In genomic region chr10:125387782-125388415, GRCm38 (mm10) we compare ENCODE assay signal across 7 mouse cellular contexts. TPM values are rescaled to one million over a fixed set of nuclear protein-coding genes. Genes with fewer than 3 reads are reported as not detected.
DNase-seq lines count a peak whose midpoint lies in the region; ATAC-seq and TF ChIP-seq lines count a peak whose summit lies in the region.

No protein-coding gene starts in this region.

- no peaks in the 10 kb centered on the region for H3K9me3 ChIP-seq in kidney, embryonic 15.5 days (replicated peaks)
- no peaks in the 10 kb centered on the region for H3K9me3 ChIP-seq in stomach, embryonic 15.5 days
- H3K9me3 ChIP-seq in liver, postnatal 0 days (ENCODE audit: low read length), result no peaks in the 10 kb centered on the region

- peak overlapping the region; percentile 92 for H3K4me2 ChIP-seq in kidney, embryonic 15.5 days
- peak overlapping the region; percentile 93; the same call in 1 of the 2 replicates for H3K4me2 ChIP-seq in stomach, embryonic 15.5 days
- no peak overlapping the region for H3K4me2 ChIP-seq in liver, postnatal 0 days (ENCODE audit: low read depth, low read length)

- H3K4me3 ChIP-seq in kidney, embryonic 15.5 days (replicated peaks), result no peak overlapping the region
- H3K4me3 ChIP-seq in brown adipose tissue, adult 24 weeks (ENCODE audit: insufficient read depth, low read depth, low read length), result peak overlapping the region; percentile 77; the same call in 1 of the 2 replicates
- H3K4me3 ChIP-seq in stomach, embryonic 15.5 days (replicated peaks), result no peak overlapping the region
- no peak overlapping the region for H3K4me3 ChIP-seq in liver, postnatal 0 days (ENCODE audit: low read depth, low read length)

- DNase-seq in kidney, adult 18-20 months, result no peak
- DNase-seq in frontal cortex, postnatal 10 days (ENCODE audit: low spot score in 2 of 2), result peak; percentile 36 to 53
- peak; percentile 26 for DNase-seq in lung, postnatal 25 days (ENCODE audit: low spot score)
- DNase-seq in liver, postnatal 0 days, result no peak

- no peak for ATAC-seq in kidney, embryonic 15.5 days (replicated peaks; ENCODE audit: low FRiP score)
- ATAC-seq in stomach, embryonic 15.5 days (ENCODE audit: insufficient read depth, low FRiP score, low read depth), result no peak
- no peak for ATAC-seq in liver, postnatal 0 days

- peaks cover 20% of the 10 kb centered on the region for H3K4me1 ChIP-seq in kidney, embryonic 15.5 days
- 0 out of 2 replicates have a peak, but pooled peaks cover 3% of the 10 kb centered on the region for H3K4me1 ChIP-seq in brown adipose tissue, adult 24 weeks (ENCODE audit: control insufficient read depth, insufficient read depth, insufficient read length, low read length)
- peaks cover 6% of the 10 kb centered on the region; the same call in 1 of the 2 replicates for H3K4me1 ChIP-seq in stomach, embryonic 15.5 days
- H3K4me1 ChIP-seq in liver, postnatal 0 days (ENCODE audit: insufficient read depth), result peaks cover 7% of the 10 kb centered on the region; the same call in 1 of the 2 replicates

- H3K27ac ChIP-seq in kidney, embryonic 15.5 days, result peak overlapping the region; percentile 24; the same call in 1 of the 2 replicates
- peak overlapping the region; percentile 73 for H3K27ac ChIP-seq in brown adipose tissue, adult 24 weeks (replicated peaks; ENCODE audit: low read depth, low read length)
- H3K27ac ChIP-seq in stomach, embryonic 15.5 days, result no peak overlapping the region
- no peak overlapping the region for H3K27ac ChIP-seq in liver, postnatal 0 days (ENCODE audit: low read depth)

- no peaks in the 10 kb centered on the region for H3K36me3 ChIP-seq in kidney, embryonic 15.5 days
- no peaks in the 10 kb centered on the region for H3K36me3 ChIP-seq in stomach, embryonic 15.5 days
- H3K36me3 ChIP-seq in liver, postnatal 0 days (replicated peaks; ENCODE audit: insufficient read depth, low read length), result no peaks in the 10 kb centered on the region

- TF ChIP-seq CTCF in liver, postnatal 0 days (IDR thresholded peaks at IDR 0.05; ENCODE audit: low read depth), result no peak

- no peak overlapping the region for H3K9ac ChIP-seq in kidney, embryonic 15.5 days
- H3K9ac ChIP-seq in stomach, embryonic 15.5 days, result no peak overlapping the region
- no peak overlapping the region for H3K9ac ChIP-seq in liver, postnatal 0 days (replicated peaks)

- no peaks in the 10 kb centered on the region for H3K27me3 ChIP-seq in kidney, embryonic 15.5 days
- no peaks in the 10 kb centered on the region for H3K27me3 ChIP-seq in stomach, embryonic 15.5 days (replicated peaks)
- H3K27me3 ChIP-seq in liver, postnatal 0 days (ENCODE audit: insufficient read depth, low read length), result no peaks in the 10 kb centered on the region

- WGBS in kidney, embryonic 15.5 days, result 33% methylated on average over 14 of the region's 14 CpGs
- WGBS in stomach, embryonic 15.5 days, result 50% methylated on average over 14 of the region's 14 CpGs
- 42% methylated on average over 14 of the region's 14 CpGs for WGBS in liver, postnatal 0 days (ENCODE audit: insufficient replicate concordance)

- no peak for TF ChIP-seq EP300 in liver, postnatal 0 days (IDR thresholded peaks at IDR 0.05; ENCODE audit: low read depth)

RNA-seq across cellular contexts. Expression of gene Slc16a7, which starts 1.4 kb away (rescaled TPM):
- 7.3 and 9.0 TPM in 2 replicates for polyA plus RNA-seq in kidney, embryonic 15.5 days (2015; fragmentation: Nextera tagmentation; extraction: Ambion mirVana)
- polyA plus RNA-seq in brown adipose tissue, adult 24 weeks (2012; ENCODE audit: insufficient read depth, insufficient read length, missing spikeins), result 14.4 and 27.1 TPM in 2 replicates
- polyA plus RNA-seq in stomach, embryonic 15.5 days (2015; fragmentation: Nextera tagmentation; extraction: Ambion mirVana), result 7.7 and 10.1 TPM in 2 replicates
- 40.6 and 41.0 TPM in 2 replicates for polyA plus RNA-seq in liver, postnatal 0 days (2015; fragmentation: Nextera tagmentation; extraction: Ambion mirVana)

Comparison
In these comparisons a context has a peak if more than half of its experiments do, and no peak if none do; other contexts are left out.
1. H3K27ac ChIP-seq: peak in kidney, embryonic 15.5 days (single experiment) and brown adipose tissue, adult 24 weeks (single experiment); none in stomach, embryonic 15.5 days (single experiment) and liver, postnatal 0 days (single experiment).
2. DNase-seq: peak in frontal cortex, postnatal 10 days (2 of 2) and lung, postnatal 25 days (single experiment); none in kidney, adult 18-20 months (single experiment) and liver, postnatal 0 days (single experiment).